Mouse (Mus musculus) T-cell, adult 2 months (primary cell): ENCODE measurements around the gene Git2.
A peak's percentile ranks its signal among the peaks of the same experiment; 100 is the strongest.

Experiments used
- DNase-seq: peaks from one replicate; pipeline ENCODE4 v3.0.0; 2022; ENCODE audit warnings: low spot score

The Git2 gene

GRCm38 (mm10) chr5:114796299-114797012, 21.1 kb upstream of the Git2 start:
- no peak for DNase-seq

- DNase-seq = no peak
Observed at GRCm38 (mm10) chr5:114795653-114796052, 20.3 kb upstream of the Git2 start.

GRCm38 (mm10) chr5:114795231-114795630, 19.9 kb upstream of the Git2 start:
- DNase-seq = no peak

GRCm38 (mm10) chr5:114794609-114795008, 19.3 kb upstream of the Git2 start:
- no peak for DNase-seq

GRCm38 (mm10) chr5:114793317-114793716, 18.0 kb upstream of the Git2 start:
- DNase-seq = no peak

GRCm38 (mm10) chr5:114785196-114785595, 9.9 kb upstream of the Git2 start:
- no peak for DNase-seq

GRCm38 (mm10) chr5:114784622-114785165, 9.4 kb upstream of the Git2 start:
- DNase-seq = no peak

- peak; percentile 64 for DNase-seq
Observed at GRCm38 (mm10) chr5:114783405-114784163, 8.3 kb upstream of the Git2 start.

GRCm38 (mm10) chr5:114782991-114783390, 7.7 kb upstream of the Git2 start:
- no peak for DNase-seq

- no peak for DNase-seq
Observed at GRCm38 (mm10) chr5:114780912-114781311, 5.6 kb upstream of the Git2 start.

GRCm38 (mm10) chr5:114779956-114780489, 4.7 kb upstream of the Git2 start:
- DNase-seq = no peak

GRCm38 (mm10) chr5:114776174-114776573, 857 bp upstream of the Git2 start:
- DNase-seq = no peak

GRCm38 (mm10) chr5:114774403-114775051, 790 bp downstream of the Git2 start, which contains the start of gene Ankrd13a:
Gene Ankrd13a, plus strand, starts transcription at chr5:114774677.
- peak; percentile 91 for DNase-seq

- DNase-seq = no peak
Observed at GRCm38 (mm10) chr5:114773780-114774179, 1.5 kb downstream of the Git2 start.

GRCm38 (mm10) chr5:114773211-114773710, 2.1 kb downstream of the Git2 start:
- DNase-seq = peak; percentile 98

- peak; percentile 54 for DNase-seq
Observed at GRCm38 (mm10) chr5:114772456-114773203, 2.7 kb downstream of the Git2 start.

GRCm38 (mm10) chr5:114771796-114772195, 3.5 kb downstream of the Git2 start:
- peak; percentile 22 for DNase-seq

GRCm38 (mm10) chr5:114769786-114770185, 5.5 kb downstream of the Git2 start:
- peak; percentile 50 for DNase-seq

- no peak for DNase-seq
Observed at GRCm38 (mm10) chr5:114767185-114767584, 8.1 kb downstream of the Git2 start.

GRCm38 (mm10) chr5:114766686-114767085, 8.6 kb downstream of the Git2 start:
- no peak for DNase-seq
